Mouse (Mus musculus): Measurements from ENCODE around the gene Cacna2d3.

DNA sequence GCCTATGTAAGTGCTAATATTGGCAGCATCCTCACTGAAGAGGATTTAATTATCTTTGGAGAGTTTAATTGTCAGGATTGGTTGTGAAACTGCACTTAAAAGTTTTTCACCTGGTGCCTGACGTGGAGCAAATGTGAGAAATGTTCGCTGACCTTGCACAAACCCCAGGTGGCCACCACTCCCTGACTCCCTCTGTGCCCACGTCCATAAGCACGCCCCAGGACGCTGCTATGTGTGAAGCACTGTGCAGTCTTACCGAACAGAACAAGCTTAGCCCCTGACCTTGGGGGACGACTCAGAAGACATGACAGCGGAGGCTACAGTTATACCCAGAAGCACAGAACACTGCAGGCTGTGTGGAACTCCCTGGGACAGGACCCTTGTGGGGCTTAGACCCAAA, 93.5 kb downstream of the Cacna2d3 start:
- TF ChIP-seq JUND (conservative IDR thresholded peaks at IDR 0.05; ENCODE audit: low read depth, low read length) (no peak), POLR2AphosphoS2 (IDR thresholded peaks at IDR 0.05; ENCODE audit: low read depth, low read length) (no peak), MAX (IDR thresholded peaks at IDR 0.05; ENCODE audit: low read length) (no peak), HCFC1 (IDR thresholded peaks at IDR 0.05; ENCODE audit: low read depth, low read length) (no peak), RAD21 (IDR thresholded peaks at IDR 0.05; ENCODE audit: low read depth, low read length) (no peak), CTCF (conservative IDR thresholded peaks at IDR 0.05 in 1 of 2, IDR thresholded peaks at IDR 0.05 in 1 of 2; ENCODE audit: low read depth in 2 of 2, low read length in 2 of 2) (no peak), MAZ (IDR thresholded peaks at IDR 0.05; ENCODE audit: low read depth, low read length) (no peak), POLR2A (IDR thresholded peaks at IDR 0.05; ENCODE audit: low read depth, low read length) (no peak), TCF12 (IDR thresholded peaks at IDR 0.05; ENCODE audit: low read depth, low read length) (no peak)

Data from CH12.LX (cell line).